Mouse (Mus musculus) frontal cortex, adult (tissue): ENCODE measurements around the gene Olfr345.

Source experiments
- ATAC-seq: cut with Nextera tagmentation; 2 replicates; pipeline ENCODE4 v1.9.2; 2017; ENCODE audit warnings: mild to moderate bottlenecking, moderate library complexity, mixed read lengths; ENCODE audit not compliant: low TSS enrichment

Olfr345 gene

GRCm38 (mm10) chr2:36639741-36640140, at the start of gene Olfr345:
Gene Olfr345, plus strand, starts transcription at chr2:36640041.
- ATAC-seq = no peak

GRCm38 (mm10) chr2:36685488-36685887, 45.6 kb downstream of the Olfr345 start, which contains the start of gene Olfr346:
Gene Olfr346, plus strand, starts transcription at chr2:36685788.
- ATAC-seq = no peak
